8 mouse cellular contexts compared by ENCODE assay signal in genomic region chr2:77945596-77946485, GRCm38 (mm10). TPM values are rescaled to one million over a fixed set of nuclear protein-coding genes. Genes with fewer than 3 reads are reported as not detected.
DNase-seq lines count a peak whose midpoint lies in the region; ATAC-seq and TF ChIP-seq lines count a peak whose summit lies in the region.

Gene Cwc22, minus strand, starts transcription at chr2:77946375.

- H3K4me1 ChIP-seq in ES-Bruce4 (ENCODE audit: control insufficient read depth, insufficient read depth, low read length): no peaks in the 10 kb centered on the region
- H3K4me1 ChIP-seq in forebrain, embryonic 13.5 days: peaks cover 13% of the 10 kb centered on the region
- H3K4me1 ChIP-seq in liver, postnatal 0 days (ENCODE audit: insufficient read depth): peaks cover 13% of the 10 kb centered on the region
- peaks cover 6% of the 10 kb centered on the region for H3K4me1 ChIP-seq in neural tube, embryonic 14.5 days (ENCODE audit: control insufficient read depth, insufficient read depth, low read length)

- H3K9ac ChIP-seq in ES-Bruce4 (ENCODE audit: low read depth, poor library complexity, severe bottlenecking): peak within 1 kb of the TSS; percentile 92
- peak within 1 kb of the TSS; percentile 90 for H3K9ac ChIP-seq in forebrain, embryonic 13.5 days
- H3K9ac ChIP-seq in liver, postnatal 0 days (replicated peaks): peak within 1 kb of the TSS; percentile 94
- H3K9ac ChIP-seq in neural tube, embryonic 14.5 days (replicated peaks; ENCODE audit: low read depth, low read length): peak within 1 kb of the TSS; percentile 75

- peak within 1 kb of the TSS; percentile 87 for H3K4me3 ChIP-seq in ES-Bruce4 (ENCODE audit: low read depth, low read length)
- peak within 1 kb of the TSS; percentile 78 for H3K4me3 ChIP-seq in forebrain, embryonic 13.5 days
- H3K4me3 ChIP-seq in liver, postnatal 0 days (ENCODE audit: low read depth, low read length): peak within 1 kb of the TSS; percentile 93
- H3K4me3 ChIP-seq in neural tube, embryonic 14.5 days (ENCODE audit: low read depth, low read length): peak within 1 kb of the TSS; percentile 55

- no peaks in the 10 kb centered on the region for H3K9me3 ChIP-seq in ES-Bruce4 (replicated peaks; ENCODE audit: control insufficient read depth, insufficient read depth, low read length, poor library complexity, severe bottlenecking)
- no peaks in the 10 kb centered on the region for H3K9me3 ChIP-seq in forebrain, embryonic 13.5 days (replicated peaks)
- H3K9me3 ChIP-seq in liver, postnatal 0 days (ENCODE audit: low read length): no peaks in the 10 kb centered on the region
- H3K9me3 ChIP-seq in neural tube, embryonic 14.5 days (ENCODE audit: control insufficient read depth, low read length): no peaks in the 10 kb centered on the region

- TF ChIP-seq EP300 in ES-Bruce4 (IDR thresholded peaks at IDR 0.05; ENCODE audit: insufficient read depth, low read depth, low read length): no peak
- no peak; the same call in 1 of the 2 replicates for TF ChIP-seq EP300 in liver, postnatal 0 days (IDR thresholded peaks at IDR 0.05; ENCODE audit: low read depth)

- no peak for TF ChIP-seq CTCF in ES-Bruce4 (IDR thresholded peaks at IDR 0.05; ENCODE audit: low read depth, low read length)
- no peak for TF ChIP-seq CTCF in liver, postnatal 0 days (IDR thresholded peaks at IDR 0.05; ENCODE audit: low read depth)

- DNase-seq in heart, postnatal 10 days: peak; percentile 93 to 97
- DNase-seq in large intestine, adult 2 months (ENCODE audit: low read depth, low spot score): peak; percentile 91
- DNase-seq in liver, postnatal 0 days: peak; percentile 91
- DNase-seq in testis, postnatal 10 days (ENCODE audit: low spot score): peak; percentile 98

- intact Hi-C loops in heart, postnatal 10 days (cut with DNase I): no loop called here

- no peaks in the 10 kb centered on the region for H3K27me3 ChIP-seq in ES-Bruce4 (ENCODE audit: control insufficient read depth, insufficient read depth, low read length, poor library complexity, severe bottlenecking)
- H3K27me3 ChIP-seq in forebrain, embryonic 13.5 days: no peaks in the 10 kb centered on the region
- H3K27me3 ChIP-seq in liver, postnatal 0 days (ENCODE audit: insufficient read depth, low read length): no peaks in the 10 kb centered on the region
- H3K27me3 ChIP-seq in neural tube, embryonic 14.5 days (ENCODE audit: control insufficient read depth, insufficient read depth, low read length): no peaks in the 10 kb centered on the region

- no peaks in the 10 kb centered on the region for H3K36me3 ChIP-seq in ES-Bruce4 (ENCODE audit: control insufficient read depth, insufficient read depth, low read length, poor library complexity, severe bottlenecking)
- H3K36me3 ChIP-seq in forebrain, embryonic 13.5 days (ENCODE audit: poor library complexity, severe bottlenecking): no peaks in the 10 kb centered on the region
- no peaks in the 10 kb centered on the region for H3K36me3 ChIP-seq in liver, postnatal 0 days (replicated peaks; ENCODE audit: insufficient read depth, low read length)
- H3K36me3 ChIP-seq in neural tube, embryonic 14.5 days (ENCODE audit: control insufficient read depth, insufficient read depth, low read length): no peaks in the 10 kb centered on the region

- ATAC-seq in cerebellum, adult (ENCODE audit: insufficient number of reproducible peaks, low FRiP score, low TSS enrichment): peak; percentile 95
- peak; percentile 95 for ATAC-seq in forebrain, embryonic 13.5 days
- peak; percentile 95 for ATAC-seq in liver, postnatal 0 days
- ATAC-seq in neural tube, embryonic 14.5 days (ENCODE audit: low read depth): peak; percentile 94

- under 1% methylated on average over 51 of the region's 55 CpGs for WGBS in forebrain, embryonic 13.5 days
- under 1% methylated on average over 55 of the region's 55 CpGs for WGBS in large intestine, adult 2 months
- under 1% methylated on average over 53 of the region's 55 CpGs for WGBS in liver, postnatal 0 days (ENCODE audit: insufficient replicate concordance)
- under 1% methylated on average over 55 of the region's 55 CpGs for WGBS in neural tube, embryonic 14.5 days

- H3K27ac ChIP-seq in ES-Bruce4 (ENCODE audit: insufficient read depth, low read length): no peak within 1 kb of the TSS
- H3K27ac ChIP-seq in forebrain, embryonic 13.5 days: 0 out of 2 replicates have a peak within 1 kb of the TSS, but pooled peaks have one; percentile 35
- peak within 1 kb of the TSS; percentile 71 for H3K27ac ChIP-seq in liver, postnatal 0 days (ENCODE audit: low read depth)
- H3K27ac ChIP-seq in neural tube, embryonic 14.5 days (ENCODE audit: low read depth, low read length): peak within 1 kb of the TSS; percentile 55; the same call in 1 of the 2 replicates

- H3K4me2 ChIP-seq in forebrain, embryonic 13.5 days: peak within 1 kb of the TSS; percentile 82
- H3K4me2 ChIP-seq in liver, postnatal 0 days (ENCODE audit: low read depth, low read length): peak within 1 kb of the TSS; percentile 76
- H3K4me2 ChIP-seq in neural tube, embryonic 14.5 days (ENCODE audit: low read depth, low read length): peak within 1 kb of the TSS; percentile 73

- no peak for TF ChIP-seq POLR2A in ES-Bruce4 (IDR thresholded peaks at IDR 0.05; ENCODE audit: insufficient read depth, low read length)

RNA-seq across cellular contexts. Expression of gene Cwc22, which starts in this region (rescaled TPM):
- polyA plus RNA-seq in ES-Bruce4 (2011; ENCODE audit: insufficient read depth, insufficient read length, low read depth, missing spikeins): 78.6 and 91.5 TPM in 2 replicates
- 30.2 and 32.7 TPM in 2 replicates for polyA plus RNA-seq in forebrain, embryonic 13.5 days (2015; fragmentation: Nextera tagmentation; extraction: Ambion mirVana)
- 10 to 100 TPM; 18.2 to 21.4 TPM for total RNA-seq in heart, postnatal 10 days (2021)
- 3.0 and 4.8 TPM in 2 replicates for polyA plus RNA-seq in large intestine, adult 2 months (2012; rRNA removed)
- polyA plus RNA-seq in liver, postnatal 0 days (2015; fragmentation: Nextera tagmentation; extraction: Ambion mirVana): 5.9 and 9.0 TPM in 2 replicates
- polyA plus RNA-seq in neural tube, embryonic 14.5 days (2014; fragmentation: Nextera tagmentation; extraction: Ambion mirVana): 17.3 and 23.7 TPM in 2 replicates
